Mouse (Mus musculus): ENCODE data around the gene Tekt3. TPM values are rescaled to one million over a fixed set of nuclear protein-coding genes. Genes with fewer than 3 reads are reported as not detected.
A peak's percentile ranks its signal among the peaks of the same experiment; 100 is the strongest.

Gene Tekt3
- polyA plus RNA-seq (2016; fragmentation: Nextera tagmentation; extraction: Ambion mirVana) = not detected in 2 replicates

DNA sequence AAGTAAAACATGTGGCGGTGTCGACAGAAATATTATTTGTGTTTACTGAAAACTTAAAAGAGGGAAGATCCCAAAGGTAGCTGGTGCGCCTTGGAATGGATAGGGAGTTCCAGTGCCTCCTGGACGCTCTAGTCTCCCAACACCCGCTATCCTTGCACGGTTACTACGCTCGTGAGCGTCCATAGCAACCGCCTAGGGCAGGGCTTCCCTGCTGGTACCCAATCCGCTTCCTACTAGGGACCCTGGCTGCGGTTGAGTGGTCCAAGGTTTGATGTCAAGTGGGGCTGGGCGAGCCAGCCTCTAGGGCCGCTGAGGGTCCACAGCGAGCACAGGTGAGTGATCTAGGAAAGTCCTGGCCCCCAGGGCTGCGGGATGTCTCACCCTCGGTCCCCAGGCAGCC is at the start of gene Tekt3:
TSS of gene Tekt3 (plus strand) at position 209 of the 400 bp plus-strand sequence.
- 11% methylated on average over 17 of the region's 17 CpGs for WGBS
- no peak within 1 kb of the TSS for H3K27ac ChIP-seq
- H3K36me3 ChIP-seq = no peaks in the 10 kb centered on the region
- no peaks in the 10 kb centered on the region for H3K27me3 ChIP-seq (ENCODE audit: low read depth, poor library complexity, severe bottlenecking)
- H3K4me3 ChIP-seq = peak within 1 kb of the TSS; percentile 33; the same call in 1 of the 2 replicates
- DNase-seq (ENCODE audit: low spot score) = peak; percentile 68
- no peaks in the 10 kb centered on the region for H3K9me3 ChIP-seq (replicated peaks)
- H3K4me1 ChIP-seq = peaks cover 7% of the 10 kb centered on the region

DNA sequence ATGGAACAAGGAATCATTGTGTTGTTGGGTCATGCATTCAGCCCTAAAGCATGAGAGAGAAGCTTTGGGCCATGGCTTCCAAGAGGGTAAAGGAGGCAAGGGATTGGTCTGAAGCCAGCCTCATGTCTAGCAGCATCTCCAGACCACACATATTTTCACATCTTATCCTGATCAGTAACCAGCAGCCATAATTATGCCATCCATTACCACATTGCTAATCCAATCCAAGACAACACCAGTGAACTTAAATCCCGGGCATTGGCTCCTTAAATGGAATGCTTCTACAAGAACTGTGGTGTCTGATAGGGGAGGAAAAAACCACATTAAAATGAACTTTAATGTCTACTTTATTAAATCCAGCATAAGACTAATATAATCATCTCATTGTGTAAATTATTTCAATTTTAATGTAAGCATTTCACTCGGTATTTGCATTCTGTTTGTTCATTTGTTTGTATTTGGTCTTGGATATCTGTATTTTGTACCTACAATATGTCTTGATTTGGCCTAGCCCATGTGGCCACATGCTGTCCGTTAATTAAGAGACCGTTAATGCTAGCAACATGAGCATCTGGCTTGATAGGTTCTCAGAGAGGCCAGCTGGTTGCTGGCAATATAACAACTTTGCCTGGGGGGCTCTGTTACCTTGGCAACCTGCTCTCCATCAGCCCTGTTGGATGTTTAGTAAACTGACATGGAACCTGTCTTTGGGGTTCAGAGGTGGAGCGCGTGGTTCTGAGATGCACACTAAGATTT is 43.9 kb upstream of the Tekt3 start:
- peaks cover 51% of the 10 kb centered on the region for H3K4me1 ChIP-seq
- WGBS = 69% methylated on average over 6 of the region's 6 CpGs
- H3K4me3 ChIP-seq = no peak overlapping the region
- no peaks in the 10 kb centered on the region for H3K36me3 ChIP-seq
- H3K9me3 ChIP-seq (replicated peaks) = no peaks in the 10 kb centered on the region
- peak; percentile 70 for DNase-seq (ENCODE audit: low spot score)
- H3K27me3 ChIP-seq (ENCODE audit: low read depth, poor library complexity, severe bottlenecking) = no peaks in the 10 kb centered on the region
- H3K27ac ChIP-seq = peak overlapping the region; percentile 66

DNA sequence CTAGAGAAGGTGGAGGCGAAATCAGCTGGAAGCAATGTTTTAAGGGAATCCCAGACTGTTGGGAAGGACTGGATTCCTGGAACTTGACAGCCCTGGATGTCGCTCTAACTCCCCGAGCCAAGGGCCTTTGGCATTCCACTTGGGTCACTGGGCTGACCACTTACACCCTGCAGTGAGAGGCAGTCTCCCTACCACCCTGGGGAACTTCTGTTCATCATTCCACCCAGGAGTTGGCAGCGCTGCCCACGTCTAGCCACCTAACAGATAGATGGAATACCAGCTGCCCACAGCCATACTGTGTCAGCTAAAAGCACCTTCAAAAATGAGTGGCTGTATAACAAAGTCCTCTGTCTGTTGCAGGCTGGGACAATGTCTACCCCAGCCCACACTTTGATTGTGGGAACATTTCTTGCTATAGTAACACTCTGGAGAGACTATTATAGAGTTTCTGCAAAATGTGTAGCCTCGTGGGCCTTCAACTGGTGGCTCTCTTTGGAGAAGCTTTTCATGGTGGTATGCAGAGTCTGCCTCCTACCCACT is 43.3 kb upstream of the Tekt3 start:
- no peak for DNase-seq (ENCODE audit: low spot score)
- Histone ChIP-seq H3K4me3 (no peak overlapping the region), H3K36me3 (no peaks in the 10 kb centered on the region), H3K27ac (peak overlapping the region; percentile 66), H3K9me3 (replicated peaks) (no peaks in the 10 kb centered on the region), H3K27me3 (ENCODE audit: low read depth, poor library complexity, severe bottlenecking) (no peaks in the 10 kb centered on the region), H3K4me1 (peaks cover 51% of the 10 kb centered on the region)
- 86% methylated on average over 6 of the region's 6 CpGs for WGBS

DNA sequence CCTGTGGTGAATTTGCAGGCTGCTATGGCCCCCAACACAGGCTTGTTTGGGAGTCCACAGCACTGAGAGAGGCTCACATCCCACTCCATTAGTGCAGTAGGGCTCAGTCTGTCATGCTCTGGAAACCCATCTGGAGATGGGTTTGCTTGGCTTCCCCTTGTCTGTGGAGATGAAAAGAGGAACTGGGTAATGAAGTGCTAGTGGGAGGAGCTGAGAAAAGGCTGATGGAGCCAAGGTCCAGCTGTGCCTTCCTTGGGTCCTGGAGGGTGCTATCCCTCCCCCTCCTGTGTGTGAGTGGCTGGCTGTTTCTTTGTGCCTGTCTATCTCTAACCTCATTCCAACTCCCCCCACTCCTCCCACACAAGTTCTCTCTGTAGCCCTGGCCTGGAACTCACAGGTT is 40.8 kb upstream of the Tekt3 start:
- peak overlapping the region; percentile 68 for H3K27ac ChIP-seq
- no peaks in the 10 kb centered on the region for H3K9me3 ChIP-seq (replicated peaks)
- peaks cover 62% of the 10 kb centered on the region for H3K4me1 ChIP-seq
- no peak for DNase-seq (ENCODE audit: low spot score)
- no peaks in the 10 kb centered on the region for H3K36me3 ChIP-seq
- H3K4me3 ChIP-seq = no peak overlapping the region
- no peaks in the 10 kb centered on the region for H3K27me3 ChIP-seq (ENCODE audit: low read depth, poor library complexity, severe bottlenecking)

DNA sequence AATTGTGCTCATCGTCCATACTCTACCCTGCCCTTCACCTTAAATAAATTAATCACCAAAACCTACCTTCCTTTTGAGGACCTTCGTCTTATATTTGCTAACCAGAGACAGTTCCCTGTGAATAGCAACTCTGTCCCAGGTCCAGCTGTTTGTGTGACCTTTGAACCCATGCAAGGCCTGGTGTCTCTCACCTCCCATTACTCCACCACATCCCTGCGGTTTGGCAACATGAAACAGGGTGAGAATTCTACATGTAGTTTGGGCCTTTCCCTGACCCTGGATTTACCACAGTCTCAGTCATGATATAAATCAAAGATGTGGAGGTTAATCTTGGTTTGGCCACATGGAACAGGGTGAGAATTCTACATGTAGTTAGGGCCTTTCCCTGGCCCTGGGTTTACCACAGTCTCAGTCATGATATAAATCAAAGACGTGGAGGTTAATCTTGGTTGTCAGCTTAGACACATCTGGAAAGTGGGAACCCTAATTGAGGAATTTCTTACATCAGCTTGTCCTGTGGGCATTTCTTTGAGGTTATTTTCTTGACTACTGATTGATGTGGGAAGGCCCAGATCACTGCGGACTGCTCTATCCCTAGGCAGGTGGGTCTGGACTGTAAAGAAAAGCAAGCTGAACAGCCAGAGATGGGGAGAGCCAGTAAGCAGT is 40.2 kb upstream of the Tekt3 start:
- peaks cover 62% of the 10 kb centered on the region for H3K4me1 ChIP-seq
- H3K27ac ChIP-seq = peak overlapping the region; percentile 68
- whole genome bisulfite sequencing = 18% methylated on average over 5 of the region's 5 CpGs

DNA sequence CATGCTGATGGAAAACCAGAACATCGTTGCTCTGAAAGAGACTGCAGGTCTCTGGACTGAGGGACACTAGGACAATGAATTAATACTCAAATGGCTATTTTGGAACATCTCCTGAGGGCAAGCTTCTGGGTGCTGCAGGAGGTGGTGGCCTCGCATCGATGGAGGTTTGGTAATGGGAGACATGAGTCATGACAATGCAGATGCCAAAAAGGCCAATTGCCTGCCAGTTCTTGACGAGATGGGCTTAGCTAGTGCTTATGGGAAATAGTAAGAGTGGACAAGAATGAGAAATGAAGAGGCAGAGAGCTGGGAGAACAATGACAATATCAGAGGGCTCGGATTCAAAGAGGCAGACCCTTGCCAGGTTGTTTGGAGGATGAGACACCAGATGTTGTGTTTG is 38.0 kb upstream of the Tekt3 start:
- WGBS = 75% methylated on average over 5 of the region's 5 CpGs
- no peaks in the 10 kb centered on the region for H3K27me3 ChIP-seq (ENCODE audit: low read depth, poor library complexity, severe bottlenecking)
- H3K27ac ChIP-seq = no peak overlapping the region
- no peaks in the 10 kb centered on the region for H3K36me3 ChIP-seq
- H3K4me1 ChIP-seq = peaks cover 53% of the 10 kb centered on the region
- no peak for DNase-seq (ENCODE audit: low spot score)
- no peaks in the 10 kb centered on the region for H3K9me3 ChIP-seq (replicated peaks)
- no peak overlapping the region for H3K4me3 ChIP-seq

More for the DNA sequence above, 40.2 kb upstream of the Tekt3 start:
- H3K36me3 ChIP-seq = no peaks in the 10 kb centered on the region
- DNase-seq (ENCODE audit: low spot score) = no peak
- H3K9me3 ChIP-seq (replicated peaks) = no peaks in the 10 kb centered on the region
- no peak overlapping the region for H3K4me3 ChIP-seq
- no peaks in the 10 kb centered on the region for H3K27me3 ChIP-seq (ENCODE audit: low read depth, poor library complexity, severe bottlenecking)

DNA sequence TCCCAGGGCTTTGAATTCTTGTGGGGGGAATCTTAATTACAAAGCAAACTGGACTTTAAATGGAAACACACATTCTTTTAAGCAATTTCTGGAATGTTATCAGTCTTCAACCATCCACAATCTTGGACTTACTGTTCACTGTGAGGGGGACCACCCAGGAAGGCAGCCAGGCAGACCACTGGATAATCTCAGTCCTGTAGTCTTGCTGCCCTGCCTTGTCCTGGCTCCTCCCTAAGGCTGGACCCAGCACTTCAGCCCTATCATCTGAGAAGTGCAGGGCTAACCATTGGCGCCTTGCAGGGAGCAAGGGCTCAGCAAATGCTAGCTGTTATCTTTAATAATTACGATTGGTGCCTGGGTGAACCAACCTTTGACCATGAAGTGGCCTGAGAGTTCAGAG is 37.3 kb upstream of the Tekt3 start:
- H3K4me1 ChIP-seq = peaks cover 49% of the 10 kb centered on the region
- 34% methylated on average over 2 of the region's 2 CpGs for WGBS

DNA sequence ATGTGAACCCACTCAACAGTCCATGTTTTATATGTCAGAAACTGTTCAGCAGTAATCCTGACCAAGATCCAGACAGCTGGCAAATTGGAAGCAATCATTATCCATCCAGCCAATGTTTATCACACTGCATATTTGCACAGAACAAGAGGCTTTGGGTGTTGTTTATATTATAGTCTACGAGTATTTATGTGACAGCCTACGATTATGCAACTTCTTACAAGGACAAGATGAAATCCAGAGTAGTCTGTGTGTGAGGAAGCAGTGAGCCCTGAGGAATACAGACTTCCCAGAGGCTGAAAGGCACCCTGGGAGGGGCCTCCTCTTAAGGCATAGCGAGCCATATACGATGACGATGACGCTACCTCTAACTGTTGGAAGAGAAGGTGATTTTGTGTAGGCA is 36.0 kb upstream of the Tekt3 start:
- no peaks in the 10 kb centered on the region for H3K27me3 ChIP-seq (ENCODE audit: low read depth, poor library complexity, severe bottlenecking)
- no peaks in the 10 kb centered on the region for H3K36me3 ChIP-seq
- peaks cover 40% of the 10 kb centered on the region for H3K4me1 ChIP-seq
- H3K9me3 ChIP-seq (replicated peaks) = no peaks in the 10 kb centered on the region
- no peak overlapping the region for H3K27ac ChIP-seq
- no peak for DNase-seq (ENCODE audit: low spot score)
- no peak overlapping the region for H3K4me3 ChIP-seq
- 85% methylated on average over 6 of the region's 6 CpGs for WGBS

More for the DNA sequence above, 37.3 kb upstream of the Tekt3 start:
- Histone ChIP-seq H3K27ac (no peak overlapping the region), H3K9me3 (replicated peaks) (no peaks in the 10 kb centered on the region), H3K27me3 (ENCODE audit: low read depth, poor library complexity, severe bottlenecking) (no peaks in the 10 kb centered on the region), H3K4me3 (no peak overlapping the region), H3K36me3 (no peaks in the 10 kb centered on the region)
- DNase-seq (ENCODE audit: low spot score) = no peak

DNA sequence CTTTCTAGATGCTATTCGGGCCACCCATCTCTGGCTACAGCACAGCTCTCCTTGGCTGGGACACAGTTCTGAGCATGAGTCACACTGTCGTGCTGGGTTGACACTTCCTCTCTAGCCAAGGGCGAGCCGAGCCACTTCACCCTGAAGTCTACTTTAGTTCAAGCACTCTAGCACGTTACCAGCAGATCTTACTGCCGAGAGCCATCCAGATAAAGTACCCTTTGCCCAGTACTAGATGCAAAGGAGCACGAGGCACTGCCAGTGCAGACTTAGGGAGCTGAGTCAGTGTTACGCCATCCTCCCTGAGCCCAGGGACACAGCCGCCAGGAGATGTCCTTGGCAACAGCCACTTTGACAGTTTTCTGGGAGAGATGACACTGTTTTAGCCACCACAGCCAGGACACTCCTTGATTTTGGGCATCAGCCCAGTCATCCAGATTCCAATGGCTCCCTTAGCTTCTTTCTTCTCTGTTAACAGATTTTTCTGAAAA is 34.8 kb upstream of the Tekt3 start:
- Histone ChIP-seq H3K4me1 (peaks cover 28% of the 10 kb centered on the region), H3K9me3 (replicated peaks) (no peaks in the 10 kb centered on the region), H3K36me3 (no peaks in the 10 kb centered on the region), H3K27me3 (ENCODE audit: low read depth, poor library complexity, severe bottlenecking) (no peaks in the 10 kb centered on the region), H3K4me3 (no peak overlapping the region), H3K27ac (no peak overlapping the region)
- DNase-seq (ENCODE audit: low spot score) = no peak
- WGBS = 85% methylated on average over 9 of the region's 9 CpGs

DNA sequence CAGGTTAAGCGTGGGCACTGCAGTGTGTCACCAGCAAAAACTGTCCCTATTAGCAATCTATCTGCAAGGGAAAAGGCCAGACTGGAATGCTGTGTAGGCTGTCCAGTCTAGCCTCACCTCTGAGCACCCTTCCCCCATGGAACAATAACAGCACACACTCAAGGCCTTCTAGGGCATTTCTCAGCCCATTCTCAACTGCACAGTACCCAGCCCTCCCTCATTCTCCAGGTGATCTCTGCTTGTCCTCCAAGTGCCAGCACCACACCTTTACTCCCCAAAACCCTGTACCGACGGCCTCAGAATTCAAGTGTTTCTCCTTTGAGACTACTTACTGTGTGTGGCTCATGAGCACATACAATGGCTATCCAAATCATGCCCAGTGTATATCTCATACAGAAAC is 33.3 kb upstream of the Tekt3 start:
- Histone ChIP-seq H3K36me3 (no peaks in the 10 kb centered on the region), H3K27me3 (ENCODE audit: low read depth, poor library complexity, severe bottlenecking) (no peaks in the 10 kb centered on the region), H3K4me3 (no peak overlapping the region), H3K9me3 (replicated peaks) (no peaks in the 10 kb centered on the region), H3K4me1 (peaks cover 24% of the 10 kb centered on the region), H3K27ac (no peak overlapping the region)
- 93% methylated on average over 3 of the region's 3 CpGs for WGBS
- no peak for DNase-seq (ENCODE audit: low spot score)

DNA sequence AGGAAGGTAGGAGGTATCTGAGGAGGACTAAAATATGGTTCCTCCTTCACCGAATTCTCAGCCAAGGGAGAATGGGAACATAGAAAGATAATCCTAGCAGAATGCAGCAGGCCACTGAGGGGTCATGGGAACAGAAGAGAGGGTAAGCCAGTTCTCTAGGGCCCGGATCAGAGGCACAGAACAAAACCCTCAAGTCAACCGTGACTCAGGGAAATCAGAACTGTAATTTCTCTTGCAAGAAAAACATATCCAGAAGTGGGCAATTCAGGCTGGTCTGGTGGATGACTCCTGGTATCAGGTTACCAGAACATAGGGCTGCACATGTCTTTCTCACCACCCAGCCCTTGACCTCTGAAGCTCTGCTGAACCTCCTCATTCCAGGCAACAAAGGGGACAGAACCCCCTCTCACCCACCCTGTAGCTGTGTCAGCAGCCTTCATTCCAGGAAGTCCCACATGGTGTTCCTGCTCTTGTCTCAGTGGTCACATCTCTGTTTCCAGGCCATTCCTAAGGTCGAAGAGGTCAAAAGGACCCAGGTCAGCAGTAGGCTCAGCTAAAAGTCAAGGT is 32.2 kb upstream of the Tekt3 start:
- Histone ChIP-seq H3K27ac (0 out of 2 replicates have a peak overlapping the region, but pooled peaks have one; percentile 53), H3K4me1 (peaks cover 16% of the 10 kb centered on the region), H3K4me3 (no peak overlapping the region), H3K36me3 (no peaks in the 10 kb centered on the region), H3K9me3 (replicated peaks) (no peaks in the 10 kb centered on the region), H3K27me3 (ENCODE audit: low read depth, poor library complexity, severe bottlenecking) (no peaks in the 10 kb centered on the region)
- DNase-seq (ENCODE audit: low spot score) = no peak
- 77% methylated on average over 4 of the region's 4 CpGs for WGBS

DNA sequence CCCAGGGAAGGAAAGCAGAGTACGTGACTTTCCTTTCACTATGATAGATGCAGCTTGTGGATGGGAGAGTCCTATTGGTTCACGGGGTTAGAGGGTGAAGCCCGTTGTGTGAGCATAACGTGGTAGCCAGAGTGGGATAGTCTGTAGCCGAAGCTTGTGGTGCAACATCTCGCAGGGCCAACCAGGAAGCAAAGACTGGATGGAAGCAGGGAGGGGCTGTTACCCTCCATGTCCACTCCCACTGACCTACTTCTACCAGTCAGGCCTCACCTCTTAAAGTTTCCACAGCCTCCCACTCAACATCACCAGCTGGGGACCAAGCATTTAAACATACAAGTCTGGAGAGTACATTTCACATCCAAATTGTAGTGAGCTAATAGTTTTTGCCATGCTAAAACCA is 31.7 kb upstream of the Tekt3 start:
- H3K27ac ChIP-seq = 0 out of 2 replicates have a peak overlapping the region, but pooled peaks have one; percentile 53
- no peak overlapping the region for H3K4me3 ChIP-seq
- no peaks in the 10 kb centered on the region for H3K36me3 ChIP-seq
- no peaks in the 10 kb centered on the region for H3K27me3 ChIP-seq (ENCODE audit: low read depth, poor library complexity, severe bottlenecking)
- H3K9me3 ChIP-seq (replicated peaks) = no peaks in the 10 kb centered on the region
- 87% methylated on average over 6 of the region's 6 CpGs for WGBS
- H3K4me1 ChIP-seq = peaks cover 15% of the 10 kb centered on the region
- no peak for DNase-seq (ENCODE audit: low spot score)
